Mouse (Mus musculus) Patski (cell line): ENCODE data around the gene 4921509C19Rik. TPM values are rescaled to one million over a fixed set of nuclear protein-coding genes. Genes with fewer than 3 reads are reported as not detected.
"Not testable (repeated sequence)": the region's sequence is repeated elsewhere in the genome, so short reads cannot be mapped to it uniquely, and the experiment has no call there.

Experiments used
- ATAC-seq: fragments of 100-300 bp; one replicate; pipeline ENCODE4 v1.8.0; 2021
- CTCF ChIA-PET: fragments of 350-600 bp; sonication (Branson Sonifier 250); formaldehyde crosslinking; loops from one replicate; lab custom pipeline; 2022; ENCODE audit warnings: inconsistent platforms; lab: Charles Lee
- POLR2A ChIA-PET: fragments of 350-600 bp; sonication (Branson Sonifier 250); formaldehyde crosslinking; loops from one replicate; lab custom pipeline; 2022; ENCODE audit warnings: antibody characterized with exemption, inconsistent platforms; lab: Charles Lee
- DNase-seq: peaks from one replicate; pipeline ENCODE4 v3.0.0-alpha.2; 2011; ENCODE audit warnings: low read depth, low spot score
- H3K27me3 ChIP-seq: fragments of 371-371 bp; one replicate; pipeline ENCODE4 v1.5.1; 2021
- CTCF ChIP-seq: fragments of 100-300 bp; IDR thresholded peaks from one replicate; pipeline ENCODE4 v1.5.1; 2021
- in situ Hi-C: fragments of 300-500 bp; cut with MboI; formaldehyde crosslinking; loops from 3 replicates; pipeline ENCODE4 v1.11.1; 2018; ENCODE audit warnings: low pct_unique_long_range_greater_than_20kb, mixed read lengths
- polyA plus RNA-seq: library from polyadenylated mRNA; unstranded; gene quantifications from one replicate; pipeline ENCODE4 v1.2.3, GENCODE M21; 2021

The 4921509C19Rik gene
- polyA plus RNA-seq, 1 experiment from 2014 or later, result not detected

DNA sequence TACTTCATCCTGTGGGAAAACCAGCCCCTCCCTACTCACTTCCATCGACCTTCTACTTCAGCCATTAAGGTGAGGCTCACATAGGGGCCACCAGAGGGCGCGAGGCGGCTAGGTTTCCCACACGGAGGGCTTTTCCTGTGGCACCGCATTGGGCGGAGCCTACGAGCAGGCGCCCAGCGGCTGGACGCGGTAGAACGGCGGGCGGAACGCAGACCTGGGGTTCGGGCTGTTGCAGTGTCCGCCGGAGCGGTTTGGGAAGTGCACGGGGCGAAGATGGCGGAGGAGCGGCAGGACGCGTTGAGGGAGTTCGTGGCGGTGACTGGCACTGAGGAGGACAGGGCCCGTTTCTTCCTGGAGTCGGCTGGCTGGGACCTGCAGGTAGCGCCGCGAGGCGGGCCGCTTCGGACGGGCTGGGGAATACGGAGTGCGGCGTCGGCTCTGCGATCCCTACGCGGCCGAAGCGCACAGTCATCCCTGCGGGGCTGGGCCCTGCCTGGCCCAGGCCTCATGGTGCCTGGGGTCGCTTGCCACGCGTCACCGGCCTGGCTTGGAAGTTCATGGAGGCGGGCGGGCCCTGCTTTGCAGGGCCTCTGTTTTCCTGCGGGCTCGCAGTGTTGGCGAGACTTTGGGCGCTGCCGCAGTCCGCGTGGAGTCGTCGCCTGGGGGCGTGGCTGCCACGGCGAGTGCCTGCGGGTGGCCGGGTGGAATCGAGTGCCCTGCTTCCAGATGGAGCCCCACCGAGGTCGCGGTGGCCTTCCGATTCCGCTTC lies 18.3 kb upstream of the 4921509C19Rik start, which contains the start of gene Nsfl1c:
Gene Nsfl1c, plus strand, starts transcription at position 148 of the 769 bp plus-strand sequence.
- peak; percentile 99 for TF ChIP-seq CTCF
- H3K27me3 ChIP-seq, result peaks cover 1% of the 10 kb centered on the region
- DNase-seq, result peak; percentile 58
- CTCF ChIA-PET, result no interaction called here
- peak; percentile 99 for ATAC-seq
- POLR2A ChIA-PET, result no interaction called here
- in situ Hi-C loops, result no loop called here

DNA sequence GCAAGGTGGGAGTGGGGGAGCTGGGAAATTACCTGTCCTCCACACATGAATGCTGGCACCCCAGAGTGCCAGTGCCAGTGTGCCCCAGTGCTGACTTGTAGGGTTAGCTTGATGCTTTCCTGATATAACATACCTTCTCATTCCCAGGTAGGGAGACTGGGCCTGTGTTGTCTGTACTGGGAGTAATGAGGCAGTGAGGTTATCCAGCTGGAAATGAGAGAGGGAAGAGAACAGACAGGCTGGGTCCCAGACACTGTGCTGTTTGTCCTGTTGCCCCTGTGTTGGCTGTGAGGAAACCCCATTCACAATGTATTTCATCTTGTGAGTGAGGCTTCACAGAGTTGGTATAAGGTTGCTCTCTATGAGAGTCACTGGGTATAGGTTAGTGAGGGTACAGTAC lies 10.5 kb upstream of the 4921509C19Rik start:
- in situ Hi-C loops, result no loop called here
- TF ChIP-seq CTCF, result no peak
- peaks cover 37% of the 10 kb centered on the region for H3K27me3 ChIP-seq
- ChIA-PET POLR2A (no interaction called here), CTCF (no interaction called here)
- no peak for DNase-seq
- ATAC-seq, result no peak

DNA sequence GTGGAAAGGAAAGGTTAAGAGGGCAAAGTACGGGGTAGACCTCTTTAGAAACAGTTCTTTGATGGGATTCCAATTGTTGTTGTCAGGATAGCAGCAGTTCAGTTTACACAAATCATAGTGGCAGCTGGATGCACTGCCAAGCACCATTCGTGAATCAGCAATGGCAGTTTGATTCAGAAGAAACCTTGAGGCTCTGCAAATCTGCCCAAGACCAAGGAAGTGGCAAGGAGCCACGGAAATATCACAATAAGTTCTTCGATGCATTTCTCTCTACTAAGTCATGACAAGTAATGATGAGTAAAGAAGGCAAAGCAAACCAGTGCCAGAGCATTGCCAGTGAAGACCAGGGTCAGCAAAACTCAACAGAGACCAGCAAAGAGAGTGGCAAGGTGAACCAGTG lies 41.0 kb downstream of the 4921509C19Rik start:
- in situ Hi-C loops, H3K27me3 ChIP-seq, DNase-seq, ATAC-seq, CTCF ChIA-PET, POLR2A ChIA-PET: not testable (repeated sequence)

DNA sequence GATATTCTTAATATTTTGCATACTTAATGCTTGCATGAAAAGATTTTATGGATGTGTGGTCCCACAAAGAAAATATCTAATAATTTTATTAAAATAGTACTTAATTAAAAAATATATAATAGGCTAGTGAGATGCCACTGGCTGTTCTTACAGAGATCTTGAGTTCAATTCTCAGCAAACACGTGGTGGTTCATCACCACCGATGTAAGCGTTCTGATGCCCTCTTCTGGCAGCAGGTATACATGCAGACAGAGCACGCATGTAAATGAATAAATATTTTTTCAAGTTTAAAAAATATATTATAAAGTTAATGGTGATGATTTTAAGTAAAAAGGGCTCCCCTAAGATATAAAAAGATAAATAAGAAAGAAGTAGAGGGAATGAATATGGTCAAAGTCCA lies 41.8 kb downstream of the 4921509C19Rik start:
- POLR2A ChIA-PET, CTCF ChIA-PET, in situ Hi-C loops, H3K27me3 ChIP-seq, DNase-seq, ATAC-seq: not testable (repeated sequence)
- peak; percentile 39 for TF ChIP-seq CTCF

Other genes with a start within 250 kb of the 4921509C19Rik start
- 172 TPM for gene Nsfl1c, start 18.0 kb upstream of the 4921509C19Rik start, polyA plus RNA-seq
- gene Fkbp1a, start 66.3 kb upstream of the 4921509C19Rik start, polyA plus RNA-seq, result 230 TPM
- 0.17 TPM for gene Sdcbp2, start 96.5 kb upstream of the 4921509C19Rik start, polyA plus RNA-seq
- 0.12 TPM for gene Snph, start 156.4 kb upstream of the 4921509C19Rik start, polyA plus RNA-seq
- gene Rad21l, start 192.4 kb upstream of the 4921509C19Rik start, polyA plus RNA-seq, result not detected
- 0.18 TPM for gene Tmem74b, start 225.9 kb upstream of the 4921509C19Rik start, polyA plus RNA-seq